Mouse (Mus musculus) forebrain, embryonic 14.5 days (tissue): ENCODE measurements around the gene Sms. TPM values are rescaled to one million over a fixed set of nuclear protein-coding genes. Genes with fewer than 3 reads are reported as not detected.

Source experiments
- ATAC-seq: fragments of 200-750 bp; cut with Nextera tagmentation; 2 replicates; pipeline ENCODE4 v1.8.0; 2017; ENCODE audit warnings: mild to moderate bottlenecking, moderate library complexity
- DNase-seq: peaks from one replicate; pipeline ENCODE4 v3.0.0-alpha.2; 2015; ENCODE audit warnings: low spot score
- H3K27ac ChIP-seq: fragments of 300-500 bp; sonication (generic); 2 replicates; pipeline ENCODE4 v1.5.1; 2014; ENCODE audit warnings: low read depth, mild to moderate bottlenecking, control low read depth, low read length, moderate library complexity
- H3K27me3 ChIP-seq: fragments of 300-500 bp; sonication (generic); replicated peaks from 2 replicates; pipeline ENCODE4 v1.6.1; 2014; ENCODE audit warnings: low read length, control low read depth, mixed read lengths; ENCODE audit not compliant: control insufficient read depth, insufficient read depth
- H3K36me3 ChIP-seq: fragments of 300-500 bp; sonication (generic); 2 replicates; pipeline ENCODE4 v1.6.1; 2014; ENCODE audit warnings: low read length, control low read depth; ENCODE audit not compliant: control insufficient read depth, insufficient read depth
- H3K4me1 ChIP-seq: fragments of 300-500 bp; sonication (generic); 2 replicates; pipeline ENCODE4 v1.6.1; 2014; ENCODE audit warnings: antibody characterized with exemption, low read length, control low read depth; ENCODE audit not compliant: control insufficient read depth, insufficient read depth
- H3K4me2 ChIP-seq: fragments of 300-500 bp; sonication (generic); 2 replicates; pipeline ENCODE4 v1.6.1; 2014; ENCODE audit warnings: mild to moderate bottlenecking, control low read depth, low read length
- H3K4me3 ChIP-seq: fragments of 300-500 bp; sonication (generic); 2 replicates; pipeline ENCODE4 v1.5.1; 2014; ENCODE audit warnings: low read depth, low read length, control low read depth
- H3K9ac ChIP-seq: fragments of 300-500 bp; sonication (generic); 2 replicates; pipeline ENCODE4 v1.6.1; 2014; ENCODE audit warnings: mild to moderate bottlenecking, low read length, control low read depth, moderate library complexity
- H3K9me3 ChIP-seq: fragments of 300-500 bp; sonication (generic); replicated peaks from 2 replicates; pipeline ENCODE4 v1.6.1; 2016; ENCODE audit warnings: low read length, control low read depth, mixed read lengths; ENCODE audit not compliant: control insufficient read depth
- WGBS: fragments of 180-500 bp; shearing (Covaris S2); extraction: QIAGEN DNeasy Blood & Tissue Kit; methylation state at CpG from one replicate; pipeline ENCODE4 v1.1.7; 2014; 5-methylcytosine and 5-hydroxymethylcytosine counted together
- polyA plus RNA-seq: library from polyadenylated mRNA; unstranded; fragments of >200 nt; fragmentation: Nextera tagmentation; extraction: Ambion mirVana; gene quantifications from 2 replicates; pipeline ENCODE4 v1.2.1, GENCODE M21; 2014

Gene Sms
- polyA plus RNA-seq, 1 experiment from 2014 or later = 102 TPM

GRCm38 (mm10) chrX:157468795-157469194 lies 23.3 kb downstream of the Sms start:
- ATAC-seq (no peak), DNase-seq (no peak)
- no peaks in the 10 kb centered on the region for H3K9me3 ChIP-seq
- H3K27me3 ChIP-seq = no peaks in the 10 kb centered on the region
- peaks cover 3% of the 10 kb centered on the region; the same call in 1 of the 2 replicates for H3K36me3 ChIP-seq
- H3K4me2 ChIP-seq = no peak overlapping the region
- WGBS = 76% methylated on average over 3 of the region's 3 CpGs
- H3K4me1 ChIP-seq = no peaks in the 10 kb centered on the region
- no peak overlapping the region for H3K4me3 ChIP-seq
- H3K9ac ChIP-seq = no peak overlapping the region
- H3K27ac ChIP-seq = no peak overlapping the region

GRCm38 (mm10) chrX:157468055-157468454 lies 24.0 kb downstream of the Sms start:
- DNase-seq (no peak), ATAC-seq (no peak)
- 85% methylated on average over 2 of the region's 2 CpGs for WGBS
- Histone ChIP-seq H3K9me3 (no peaks in the 10 kb centered on the region), H3K9ac (no peak overlapping the region), H3K4me1 (no peaks in the 10 kb centered on the region), H3K4me2 (no peak overlapping the region), H3K27me3 (no peaks in the 10 kb centered on the region), H3K4me3 (no peak overlapping the region), H3K27ac (no peak overlapping the region), H3K36me3 (peaks cover 3% of the 10 kb centered on the region; the same call in 1 of the 2 replicates)

GRCm38 (mm10) chrX:157465949-157466348 lies 26.1 kb downstream of the Sms start:
- Histone ChIP-seq H3K4me3 (no peak overlapping the region), H3K9ac (no peak overlapping the region), H3K4me2 (no peak overlapping the region), H3K27ac (no peak overlapping the region), H3K36me3 (peaks cover 3% of the 10 kb centered on the region; the same call in 1 of the 2 replicates), H3K9me3 (no peaks in the 10 kb centered on the region), H3K27me3 (no peaks in the 10 kb centered on the region), H3K4me1 (no peaks in the 10 kb centered on the region)
- ATAC-seq (no peak), DNase-seq (no peak)
- WGBS = 70% methylated on average over 1 of the region's 1 CpGs

- no peak for ATAC-seq
These were observed 29.4 kb downstream of the Sms start for GRCm38 (mm10) chrX:157462716-157463115.

GRCm38 (mm10) chrX:157454430-157454829 lies 37.7 kb downstream of the Sms start:
- WGBS = 69% methylated on average over 1 of the region's 1 CpGs

More at GRCm38 (mm10) chrX:157462716-157463115, 29.4 kb downstream of the Sms start:
- 71% methylated on average over 3 of the region's 3 CpGs for WGBS
- H3K27ac ChIP-seq = no peak overlapping the region
- H3K36me3 ChIP-seq = peaks cover 12% of the 10 kb centered on the region; the same call in 1 of the 2 replicates
- no peak overlapping the region for H3K9ac ChIP-seq
- H3K4me2 ChIP-seq = no peak overlapping the region
- H3K9me3 ChIP-seq = no peaks in the 10 kb centered on the region
- H3K4me1 ChIP-seq = no peaks in the 10 kb centered on the region
- no peaks in the 10 kb centered on the region for H3K27me3 ChIP-seq
- DNase-seq = peak; percentile 49
- no peak overlapping the region for H3K4me3 ChIP-seq

GRCm38 (mm10) chrX:157449000-157449399 lies 43.1 kb downstream of the Sms start:
- WGBS = 96% methylated on average over 1 of the region's 1 CpGs
- no peak overlapping the region for H3K4me2 ChIP-seq

More at GRCm38 (mm10) chrX:157454430-157454829, 37.7 kb downstream of the Sms start:
- H3K4me2 ChIP-seq = no peak overlapping the region
- H3K9ac ChIP-seq = no peak overlapping the region
- H3K27ac ChIP-seq = no peak overlapping the region
- ATAC-seq = peak; percentile 34; the same call in 1 of the 2 replicates
- no peaks in the 10 kb centered on the region for H3K9me3 ChIP-seq
- H3K4me3 ChIP-seq = no peak overlapping the region
- DNase-seq = peak; percentile 54
- H3K4me1 ChIP-seq = no peaks in the 10 kb centered on the region
- no peaks in the 10 kb centered on the region for H3K27me3 ChIP-seq
- peaks cover 14% of the 10 kb centered on the region; the same call in 1 of the 2 replicates for H3K36me3 ChIP-seq

GRCm38 (mm10) chrX:157447431-157447830 lies 44.7 kb downstream of the Sms start:
- no peak for DNase-seq

More at GRCm38 (mm10) chrX:157449000-157449399, 43.1 kb downstream of the Sms start:
- Histone ChIP-seq H3K27ac (no peak overlapping the region), H3K9ac (no peak overlapping the region), H3K4me3 (no peak overlapping the region), H3K9me3 (no peaks in the 10 kb centered on the region), H3K4me1 (no peaks in the 10 kb centered on the region), H3K36me3 (no peaks in the 10 kb centered on the region), H3K27me3 (no peaks in the 10 kb centered on the region)
- DNase-seq = no peak
- ATAC-seq = no peak

GRCm38 (mm10) chrX:157434768-157435167 lies 57.3 kb downstream of the Sms start:
- Histone ChIP-seq H3K36me3 (no peaks in the 10 kb centered on the region), H3K9ac (no peak overlapping the region), H3K4me3 (no peak overlapping the region), H3K27ac (no peak overlapping the region), H3K27me3 (no peaks in the 10 kb centered on the region), H3K9me3 (no peaks in the 10 kb centered on the region), H3K4me1 (no peaks in the 10 kb centered on the region), H3K4me2 (no peak overlapping the region)
- WGBS = 94% methylated on average over 1 of the region's 1 CpGs
- no peak for ATAC-seq
- no peak for DNase-seq

More at GRCm38 (mm10) chrX:157447431-157447830, 44.7 kb downstream of the Sms start:
- Histone ChIP-seq H3K27me3 (no peaks in the 10 kb centered on the region), H3K4me2 (no peak overlapping the region), H3K9ac (no peak overlapping the region), H3K9me3 (no peaks in the 10 kb centered on the region), H3K4me3 (no peak overlapping the region), H3K36me3 (no peaks in the 10 kb centered on the region), H3K27ac (no peak overlapping the region), H3K4me1 (no peaks in the 10 kb centered on the region)
- 46% methylated on average over 6 of the region's 6 CpGs for WGBS
- ATAC-seq = no peak

- Histone ChIP-seq H3K9me3 (no peaks in the 10 kb centered on the region), H3K4me3 (no peak overlapping the region), H3K9ac (no peak overlapping the region), H3K4me1 (no peaks in the 10 kb centered on the region), H3K4me2 (no peak overlapping the region), H3K27me3 (no peaks in the 10 kb centered on the region), H3K27ac (no peak overlapping the region), H3K36me3 (no peaks in the 10 kb centered on the region)
- ATAC-seq = no peak
- 52% methylated on average over 2 of the region's 2 CpGs for WGBS
- no peak for DNase-seq
These were observed 72.6 kb downstream of the Sms start for GRCm38 (mm10) chrX:157419451-157419850.
